Mouse (Mus musculus) testis, adult 2 months (tissue): ENCODE measurements around the gene Ikbip.

Source experiments
- CTCF ChIP-seq: fragments of 200-500 bp; IDR thresholded peaks from 2 replicates; pipeline ENCODE4 v1.5.1; 2012; ENCODE audit warnings: low read depth, mild to moderate bottlenecking, inconsistent platforms, low read length, moderate library complexity; ENCODE audit not compliant: control insufficient read depth, insufficient read depth, insufficient replicate concordance
- POLR2A ChIP-seq: fragments of 200-500 bp; IDR thresholded peaks from 2 replicates; pipeline ENCODE4 v1.6.1; 2012; ENCODE audit warnings: low read depth, mild to moderate bottlenecking, inconsistent platforms, low read length, moderate library complexity; ENCODE audit not compliant: control insufficient read depth

DNA sequence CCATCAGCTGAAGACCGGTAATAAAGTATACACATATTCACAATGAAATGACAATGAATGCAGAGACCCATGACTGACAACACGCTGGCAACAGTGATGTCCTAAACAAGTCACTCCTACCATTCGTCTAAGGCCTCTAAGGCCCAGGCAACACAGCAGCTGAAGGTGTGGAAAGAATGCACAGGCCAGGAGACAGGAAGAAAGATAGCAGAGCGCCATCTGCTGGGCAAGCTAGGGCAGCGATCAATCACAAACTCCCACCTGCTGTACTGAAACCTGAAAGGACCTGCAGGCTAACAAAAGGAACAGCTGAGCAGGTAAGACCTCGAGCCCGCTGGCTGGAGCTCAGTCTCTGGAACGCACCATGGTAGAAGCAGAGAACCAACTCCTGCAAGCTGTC is 48.8 kb upstream of the Ikbip start:
- peak; percentile 83; the same call in 1 of the 2 replicates for TF ChIP-seq CTCF
- no peak for TF ChIP-seq POLR2A
